In the genomic region with DNA sequence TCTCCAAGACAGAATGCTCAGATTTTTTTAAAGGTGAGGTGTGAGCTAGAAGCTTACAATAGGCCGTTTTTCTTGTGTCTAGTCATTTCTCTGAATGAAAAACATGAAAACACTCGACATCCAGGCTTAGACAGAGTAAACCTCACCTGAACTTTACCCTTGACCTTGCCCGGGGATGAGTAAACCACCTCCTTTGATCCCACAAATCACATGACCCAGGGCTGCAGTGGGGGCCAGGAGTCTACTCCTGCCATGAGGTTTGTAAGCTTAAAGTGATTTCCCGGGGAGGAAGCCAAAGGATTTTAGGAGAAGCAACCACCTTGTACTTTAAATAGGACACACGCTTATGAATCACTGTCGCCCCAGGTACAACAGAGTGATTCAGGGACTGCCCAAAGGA, we compare ENCODE assay signal across 29 mouse cellular contexts. TPM values are rescaled to one million over a fixed set of nuclear protein-coding genes. Genes with fewer than 3 reads are reported as not detected.
A peak's percentile ranks its signal among the peaks of the same experiment; 100 is the strongest.
DNase-seq lines count a peak whose midpoint lies in the region; ATAC-seq lines count a peak whose summit lies in the region.
"Had no signal": no experiment of that assay in that cellular context is flagged by ENCODE, and none has a peak within 500 bp of the region (broad histone marks: within the 10 kb centered on the region; RNA-seq: fewer than 3 reads in every experiment).

No protein-coding gene starts in this region.

- no peaks in the 10 kb centered on the region for H3K36me3 ChIP-seq in liver, embryonic 16.5 days (ENCODE audit: control insufficient read depth, insufficient read depth)
- H3K36me3 ChIP-seq in hindbrain, embryonic 14.5 days (replicated peaks; ENCODE audit: control insufficient read depth, insufficient read depth): no peaks in the 10 kb centered on the region
- H3K36me3 ChIP-seq: embryonic facial prominence, embryonic 10.5 days; forebrain, embryonic 12.5 days; hindbrain, embryonic 15.5 days; neural tube, embryonic 15.5 days; stomach, embryonic 15.5 days had no signal

- no peaks in the 10 kb centered on the region for H3K9me3 ChIP-seq in liver, embryonic 16.5 days (replicated peaks; ENCODE audit: control insufficient read depth, low read length)
- H3K9me3 ChIP-seq in hindbrain, embryonic 14.5 days (ENCODE audit: control insufficient read depth, low read length): no peaks in the 10 kb centered on the region
- H3K9me3 ChIP-seq: forebrain, embryonic 12.5 days; hindbrain, embryonic 15.5 days; neural tube, embryonic 15.5 days; stomach, embryonic 15.5 days had no signal

- peak; percentile 83 for ATAC-seq in liver, embryonic 16.5 days (ENCODE audit: low read depth)
- no peak for ATAC-seq in hindbrain, embryonic 14.5 days (ENCODE audit: low FRiP score)

- peak; percentile 14 to 62 for DNase-seq in adrenal gland, adult (ENCODE audit: inconsistent age in 2 of 2, low spot score in 1 of 2)
- DNase-seq in adrenal gland, postnatal 4 days (ENCODE audit: low spot score in 2 of 2): no peak
- DNase-seq in 3T3-L1 (ENCODE audit: low read depth, low spot score) (peak; percentile 25), liver (peak; percentile 36)
- DNase-seq in frontal cortex, postnatal 10 days (ENCODE audit: low spot score in 2 of 2): no peak
- DNase-seq in hindbrain, embryonic 14.5 days (ENCODE audit: low spot score): no peak
- no peak for DNase-seq in cerebellum, adult 18-20 months
- DNase-seq: cerebellum, adult 8-10 months; gastrocnemius, postnatal 10 days; heart, adult 18-20 months; heart, postnatal 36 days; left cerebral cortex, postnatal 4 days; lung, adult 18-20 months; lung, postnatal 14 days; midbrain, embryonic 14.5 days; right cerebral cortex, postnatal 25 days; thymus, adult 18-20 months had no signal

- no peak overlapping the region for H3K4me3 ChIP-seq in liver, embryonic 16.5 days (ENCODE audit: low read depth, low read length)
- no peak overlapping the region for H3K4me3 ChIP-seq in hindbrain, embryonic 14.5 days (replicated peaks; ENCODE audit: low read length)
- H3K4me3 ChIP-seq: embryonic facial prominence, embryonic 10.5 days; forebrain, embryonic 12.5 days; hindbrain, embryonic 15.5 days; left cerebral cortex, adult 2 months; neural tube, embryonic 15.5 days; stomach, embryonic 15.5 days had no signal

- no peak overlapping the region for H3K4me2 ChIP-seq in liver, embryonic 16.5 days (ENCODE audit: low read depth, low read length)
- no peak overlapping the region for H3K4me2 ChIP-seq in hindbrain, embryonic 14.5 days (replicated peaks)
- H3K4me2 ChIP-seq: forebrain, embryonic 12.5 days; hindbrain, embryonic 15.5 days; neural tube, embryonic 15.5 days; stomach, embryonic 15.5 days had no signal

- no peaks in the 10 kb centered on the region for H3K27me3 ChIP-seq in liver, embryonic 16.5 days (ENCODE audit: control insufficient read depth, insufficient read depth, low read depth, low read length)
- H3K27me3 ChIP-seq in hindbrain, embryonic 14.5 days (ENCODE audit: control insufficient read depth, insufficient read depth, low read length): no peaks in the 10 kb centered on the region
- H3K27me3 ChIP-seq: CH12.LX; forebrain, embryonic 12.5 days; hindbrain, embryonic 15.5 days; neural tube, embryonic 15.5 days; stomach, embryonic 15.5 days had no signal

- H3K9ac ChIP-seq in liver, embryonic 16.5 days (ENCODE audit: low read depth, low read length): no peak overlapping the region
- no peak overlapping the region for H3K9ac ChIP-seq in hindbrain, embryonic 14.5 days
- H3K9ac ChIP-seq: forebrain, embryonic 12.5 days; hindbrain, embryonic 15.5 days; neural tube, embryonic 15.5 days; stomach, embryonic 15.5 days had no signal

- H3K4me1 ChIP-seq in liver, embryonic 16.5 days (ENCODE audit: control insufficient read depth, low read depth, low read length): no peaks in the 10 kb centered on the region; the same call in 1 of the 2 replicates
- no peaks in the 10 kb centered on the region for H3K4me1 ChIP-seq in hindbrain, embryonic 14.5 days (replicated peaks; ENCODE audit: control insufficient read depth, insufficient read depth, low read length)
- H3K4me1 ChIP-seq: forebrain, embryonic 12.5 days; hindbrain, embryonic 15.5 days; neural tube, embryonic 15.5 days had no signal

- H3K27ac ChIP-seq in liver, embryonic 16.5 days (ENCODE audit: low read length): no peak overlapping the region
- no peak overlapping the region for H3K27ac ChIP-seq in hindbrain, embryonic 14.5 days
- H3K27ac ChIP-seq: embryonic facial prominence, embryonic 10.5 days; forebrain, embryonic 12.5 days; hindbrain, embryonic 15.5 days; left cerebral cortex, adult 2 months; neural tube, embryonic 15.5 days; stomach, embryonic 15.5 days had no signal

- 42% methylated on average over 6 of the region's 6 CpGs for WGBS in liver, embryonic 16.5 days (ENCODE audit: insufficient replicate concordance)
- 89% methylated on average over 6 of the region's 6 CpGs for WGBS in hindbrain, embryonic 14.5 days

RNA-seq across cellular contexts. Expression of a gene that starts 23.0 kb away (rescaled TPM):
- total RNA-seq in adrenal gland, postnatal 4 days (2021): not detected
- not detected in 2 replicates for polyA plus RNA-seq in liver, embryonic 16.5 days (2015; fragmentation: Nextera tagmentation; extraction: Ambion mirVana)
- not detected in 2 replicates for polyA plus RNA-seq in hindbrain, embryonic 14.5 days (2014; fragmentation: Nextera tagmentation; extraction: Ambion mirVana)
- total RNA-seq: CH12.LX; gastrocnemius, postnatal 10 days; heart, adult 18-20 months; heart, postnatal 36 days; left cerebral cortex, adult 2 months; left cerebral cortex, postnatal 4 days; megakaryocyte, adult 5-6 weeks; MEL had no signal
- polyA plus RNA-seq: embryonic facial prominence, embryonic 10.5 days; forebrain, embryonic 12.5 days; frontal cortex, adult 2 months; heart, embryonic 14.5 days; hindbrain, embryonic 15.5 days; midbrain, embryonic 14.5 days; neural tube, embryonic 15.5 days; stomach, embryonic 15.5 days had no signal

Comparison
In these comparisons a context has a peak if more than half of its experiments do, and no peak if none do; other contexts are left out.
1. DNase-seq: peak in adrenal gland, adult (2 of 2), 3T3-L1 (single experiment) and liver (single experiment); none in adrenal gland, postnatal 4 days (0 of 2), frontal cortex, postnatal 10 days (0 of 2), hindbrain, embryonic 14.5 days (single experiment) and cerebellum, adult 18-20 months (0 of 2).